Mouse (Mus musculus) cerebellum, adult 11 months (tissue): ENCODE measurements around the gene Tbx21.
A peak's percentile ranks its signal among the peaks of the same experiment; 100 is the strongest.

Source experiments
- DNase-seq: peaks from one replicate; pipeline ENCODE4 v3.0.0; 2022

The Tbx21 gene

GRCm38 (mm10) chr11:97131683-97132082, 16.6 kb upstream of the Tbx21 start:
- no peak for DNase-seq

DNA sequence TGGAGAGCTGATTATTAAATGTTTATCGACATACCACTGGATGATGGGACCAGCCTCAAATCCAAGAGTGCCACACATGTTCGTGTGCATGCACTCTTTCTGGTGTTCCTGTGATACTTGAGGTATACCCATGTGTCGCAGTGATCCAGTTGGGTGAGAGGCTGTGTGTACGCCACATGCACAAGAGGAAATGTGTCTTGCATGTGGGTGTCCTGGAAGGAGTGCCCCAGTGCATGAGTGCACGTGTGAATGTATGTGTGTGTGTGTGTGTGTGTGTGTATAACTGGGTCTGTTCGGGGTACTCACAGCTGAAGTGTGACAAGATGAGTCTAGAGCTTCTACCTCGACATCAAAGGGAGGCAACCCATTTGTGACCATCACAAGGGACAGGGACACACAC, 15.2 kb upstream of the Tbx21 start:
- no peak for DNase-seq

DNA sequence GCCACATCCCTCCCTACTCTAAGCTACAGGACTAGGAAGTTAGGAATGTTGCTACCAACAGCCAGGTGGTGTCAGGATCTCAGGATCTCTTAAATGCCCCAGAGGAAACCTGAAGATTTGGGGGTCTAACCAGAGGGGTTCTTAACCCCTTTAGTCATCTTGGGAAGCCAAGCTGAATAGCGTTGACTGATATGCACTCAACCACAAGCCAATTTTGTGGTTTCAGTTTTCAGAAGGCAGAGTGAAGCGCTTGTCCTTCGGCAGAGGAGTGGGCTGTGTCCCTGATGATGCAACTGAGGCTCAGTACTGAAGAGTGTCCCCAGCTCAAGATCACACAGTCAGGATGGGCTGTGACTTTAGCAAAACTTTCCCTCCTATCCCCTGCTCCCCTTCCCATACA, 13.8 kb upstream of the Tbx21 start:
- no peak for DNase-seq

- no peak for DNase-seq
These were observed 12.5 kb upstream of the Tbx21 start for GRCm38 (mm10) chr11:97127470-97128223.

- DNase-seq = no peak
These were observed 11.7 kb upstream of the Tbx21 start for GRCm38 (mm10) chr11:97126645-97127468.

GRCm38 (mm10) chr11:97124266-97125036, 9.3 kb upstream of the Tbx21 start:
- DNase-seq = no peak

GRCm38 (mm10) chr11:97123282-97123890, 8.3 kb upstream of the Tbx21 start:
- no peak for DNase-seq

- DNase-seq = no peak
These were observed 5.5 kb upstream of the Tbx21 start for GRCm38 (mm10) chr11:97120641-97121040.

DNA sequence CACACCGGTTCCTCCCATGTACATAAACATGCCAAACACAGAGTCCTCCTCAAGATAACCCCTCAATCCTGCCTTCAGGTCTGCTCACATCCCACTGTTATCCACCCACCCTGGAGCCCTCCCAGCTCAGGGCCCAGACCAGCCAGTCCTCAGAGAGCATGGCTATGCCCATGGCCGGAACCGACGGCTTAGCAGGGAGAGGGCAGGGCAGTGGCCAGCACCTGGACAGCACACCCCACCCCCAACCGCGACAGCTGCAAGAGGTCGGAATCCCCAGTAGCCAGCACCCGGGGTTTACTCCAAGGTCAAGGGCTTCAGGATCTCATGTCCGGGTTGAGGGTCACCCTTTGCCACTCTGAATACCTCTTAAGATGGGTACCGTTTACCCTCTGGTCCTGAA, 5.1 kb upstream of the Tbx21 start:
- DNase-seq = no peak

DNA sequence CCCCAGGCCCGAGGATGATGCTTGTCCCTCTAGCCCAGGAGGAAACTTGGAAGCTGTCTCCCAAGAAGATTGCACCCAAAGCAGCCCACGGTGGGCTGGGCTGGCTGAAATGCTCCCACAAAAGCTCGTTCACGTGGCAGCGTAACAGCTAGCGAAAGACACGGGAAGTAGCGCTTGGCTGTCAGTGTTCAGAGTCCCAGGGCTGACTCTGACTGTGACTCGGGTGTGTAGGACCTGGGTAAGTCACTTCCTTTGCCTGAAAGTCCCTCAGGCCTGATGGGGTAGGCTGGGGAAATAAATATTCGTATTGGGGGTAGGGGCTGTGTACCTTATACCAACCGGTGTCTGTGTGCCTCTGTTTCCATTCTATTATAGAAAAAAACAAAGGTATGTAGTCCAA, 666 bp upstream of the Tbx21 start:
- DNase-seq = no peak

DNA sequence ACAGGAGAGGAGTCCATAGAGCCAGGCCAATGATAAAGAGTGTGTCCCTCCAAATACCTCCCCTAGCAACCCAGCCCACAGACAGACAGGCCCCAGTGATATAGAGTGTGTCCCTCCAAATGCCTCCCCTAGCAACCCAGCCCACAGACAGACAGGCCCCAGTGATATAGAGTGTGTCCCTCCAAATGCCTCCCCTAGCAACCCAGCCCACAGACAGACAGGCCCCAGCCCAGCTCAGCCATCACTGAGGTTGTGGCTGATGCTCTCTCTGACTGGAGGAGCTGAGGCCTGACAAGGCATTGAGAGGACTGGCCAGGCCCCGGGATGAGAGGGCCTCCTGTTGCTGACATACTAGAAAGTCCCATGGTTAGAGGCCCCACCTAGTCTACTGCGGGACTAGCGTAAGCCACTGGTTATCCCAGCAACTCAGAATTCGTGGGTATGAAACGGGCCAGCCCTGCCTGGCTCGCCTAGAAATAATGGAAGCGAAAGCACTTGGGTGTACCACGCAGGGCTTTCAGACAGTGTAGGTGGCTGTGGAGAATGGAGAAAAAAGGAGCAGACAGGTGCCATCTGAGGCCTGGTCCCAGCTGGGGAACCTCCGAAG, 2.5 kb downstream of the Tbx21 start:
- no peak for DNase-seq

GRCm38 (mm10) chr11:97108976-97109375, 6.2 kb downstream of the Tbx21 start:
- DNase-seq = no peak

DNA sequence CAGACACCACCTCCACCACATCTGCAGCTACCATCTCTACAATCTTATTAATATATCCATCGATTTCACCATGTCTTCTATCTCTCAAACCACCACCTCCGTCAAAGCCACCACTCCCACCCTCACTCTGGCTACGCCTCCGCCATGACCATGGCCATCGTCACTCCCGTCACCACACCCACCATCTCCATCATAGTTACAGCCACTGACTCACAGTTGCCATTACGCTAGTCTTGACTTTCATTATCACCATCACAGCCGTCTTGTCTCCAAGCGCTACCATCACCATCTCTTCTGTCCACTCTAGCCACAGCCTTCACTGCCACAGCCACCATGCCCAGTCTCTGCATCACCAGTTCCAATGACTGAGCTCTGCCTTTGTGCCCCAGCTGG, 11.0 kb downstream of the Tbx21 start:
- DNase-seq = no peak

DNA sequence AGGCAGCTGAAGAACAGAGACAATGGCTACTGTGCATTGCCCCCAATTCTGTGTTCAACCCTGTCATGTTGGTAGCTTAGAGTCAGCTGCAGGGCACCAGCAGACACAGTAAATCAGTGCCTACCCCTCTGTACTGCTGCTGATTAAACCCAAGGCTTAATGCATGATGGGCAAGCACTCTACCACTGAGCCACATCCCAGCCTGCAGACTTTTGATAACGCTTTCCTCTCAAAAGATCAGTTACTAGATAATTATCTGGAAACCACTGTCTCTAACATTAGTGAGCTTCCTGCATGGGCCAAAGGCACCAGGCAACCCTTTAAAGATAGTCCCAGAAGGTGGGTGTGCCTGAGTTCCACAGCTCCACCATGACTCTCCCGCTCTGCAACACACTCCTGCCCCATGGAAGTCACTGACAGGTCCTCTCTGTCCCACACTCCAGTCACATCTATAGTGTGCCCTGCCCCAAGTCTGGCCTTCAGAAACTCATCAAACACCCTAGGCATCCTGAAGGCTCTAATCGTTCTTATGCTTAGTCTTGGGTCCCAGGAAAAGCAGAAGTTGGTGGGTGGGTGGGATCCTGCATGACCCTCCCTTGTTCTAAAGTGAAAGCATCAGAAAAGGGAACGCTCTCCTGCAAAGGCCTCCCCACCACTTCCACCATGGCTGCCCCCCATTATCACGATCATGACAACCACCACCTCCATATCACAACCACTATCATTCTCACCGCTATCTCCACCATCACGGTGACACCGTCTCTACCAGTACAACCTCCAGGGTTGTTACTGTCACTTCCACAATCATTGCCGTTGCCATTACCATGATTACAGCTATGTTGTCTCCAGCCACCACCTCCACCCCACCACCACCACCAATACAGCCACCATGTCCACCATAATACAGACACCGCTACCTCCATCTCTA, 11.7 kb downstream of the Tbx21 start:
- DNase-seq = no peak

GRCm38 (mm10) chr11:97101722-97102121, 13.4 kb downstream of the Tbx21 start:
- DNase-seq = peak; percentile 49

GRCm38 (mm10) chr11:97098791-97099190, 16.3 kb downstream of the Tbx21 start:
- no peak for DNase-seq

GRCm38 (mm10) chr11:97094600-97094999, 20.5 kb downstream of the Tbx21 start:
- no peak for DNase-seq

GRCm38 (mm10) chr11:97086365-97086764, 28.8 kb downstream of the Tbx21 start:
- no peak for DNase-seq

DNA sequence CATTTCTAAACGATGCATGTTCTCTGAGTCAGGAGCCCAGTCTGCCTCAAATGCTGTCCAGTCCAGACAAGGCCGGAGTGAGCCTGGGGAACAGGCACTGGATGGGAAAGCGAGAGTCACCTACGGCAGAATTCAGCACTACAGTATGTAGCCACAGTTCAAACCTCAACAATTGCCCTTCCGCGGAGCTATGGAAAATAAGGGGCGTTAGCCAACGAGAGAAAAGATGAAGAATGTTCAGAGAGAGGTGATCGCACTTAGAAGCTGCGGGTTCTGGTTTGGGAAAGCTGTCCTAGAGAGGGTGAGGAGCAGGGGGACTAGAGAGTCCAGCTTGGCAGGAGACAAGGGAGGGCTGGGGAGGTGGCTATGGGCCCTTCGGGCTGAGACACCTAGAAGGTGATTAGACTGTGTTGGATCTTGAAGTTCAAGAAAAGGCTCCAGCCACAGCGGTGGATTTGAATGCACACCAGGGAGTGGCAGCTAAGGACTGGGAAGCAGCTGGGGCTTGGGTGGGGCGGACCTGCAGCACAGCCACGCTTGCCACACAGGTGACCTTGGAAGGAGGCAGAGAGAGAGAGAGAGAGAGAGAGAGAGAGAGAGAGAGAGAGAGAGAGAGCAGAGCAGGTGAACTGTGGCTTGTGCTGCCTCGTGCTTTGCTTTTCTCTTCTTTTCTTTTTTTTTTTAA, 30.2 kb downstream of the Tbx21 start:
- no peak for DNase-seq

DNA sequence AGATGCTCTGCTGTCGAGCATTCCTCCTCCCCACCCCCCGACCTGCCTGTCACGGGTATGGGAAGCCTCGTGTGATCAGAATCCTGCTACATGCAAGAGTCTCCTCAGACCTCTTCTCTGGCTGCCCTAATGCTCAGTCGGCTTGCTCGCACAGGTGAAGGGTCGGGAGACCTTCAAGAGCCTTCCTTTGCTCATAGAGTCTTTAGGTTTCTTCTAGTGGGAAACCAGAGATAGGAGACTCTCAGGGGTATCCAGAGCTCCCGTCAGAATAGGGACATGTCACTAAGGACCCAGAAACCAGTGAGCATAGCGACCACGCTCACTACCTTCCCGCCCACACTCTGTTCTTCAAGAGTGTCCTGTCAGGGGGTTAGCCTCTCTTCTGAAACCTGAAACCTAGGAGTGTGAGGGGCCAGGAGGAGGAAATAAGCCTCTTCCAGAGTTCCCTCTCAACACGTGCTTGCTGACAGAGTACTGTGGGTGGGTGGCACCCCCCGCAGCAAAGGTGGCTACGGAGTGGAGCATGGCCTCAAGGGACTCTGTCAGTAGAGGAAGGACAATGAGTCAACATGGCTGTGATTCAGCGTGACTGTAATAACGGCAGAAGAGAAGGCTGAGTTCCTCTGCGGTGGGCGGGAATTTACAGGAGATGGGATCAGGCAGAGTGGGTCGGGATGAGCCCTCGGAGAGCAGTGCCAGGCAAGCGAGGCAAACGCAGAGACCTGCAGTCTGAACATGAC, 31.6 kb downstream of the Tbx21 start:
- no peak for DNase-seq
